Mouse (Mus musculus): ENCODE measurements around the gene Rnf138rt1.

DNA sequence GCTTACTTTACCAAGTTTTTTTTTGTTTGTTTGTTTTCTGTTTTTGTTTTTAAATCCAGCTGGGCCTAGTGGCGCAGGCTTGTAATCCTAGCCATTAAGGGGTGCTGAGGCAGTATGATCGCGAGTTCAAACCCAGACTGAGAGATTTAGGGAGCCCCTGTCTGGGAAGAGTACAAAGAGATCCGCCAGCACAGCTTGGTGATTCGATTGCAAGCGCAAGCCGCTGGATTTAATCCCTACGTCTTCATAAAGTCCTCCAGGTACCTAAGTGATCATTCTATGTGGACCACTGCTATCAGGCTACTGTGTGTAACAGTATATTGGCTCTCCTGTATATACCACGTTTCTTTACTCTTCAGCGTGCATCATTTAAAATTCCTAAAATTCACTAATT lies 303 bp upstream of the Rnf138rt1 start:
- TF ChIP-seq CTCF (IDR thresholded peaks at IDR 0.05; ENCODE audit: insufficient read depth, low read depth, low read length), result no peak
- no peak for TF ChIP-seq POLR2A (IDR thresholded peaks at IDR 0.05; ENCODE audit: insufficient read depth, low read depth, low read length)

Measured in olfactory bulb, adult 2 months (tissue).